Mouse (Mus musculus) hindbrain, embryonic 12.5 days (tissue): ENCODE results near the gene Strip1. TPM values are rescaled to one million over a fixed set of nuclear protein-coding genes. Genes with fewer than 3 reads are reported as not detected.
A peak's percentile ranks its signal among the peaks of the same experiment; 100 is the strongest.

Experiments
- ATAC-seq: fragments of 200-750 bp; cut with Nextera tagmentation; 2 replicates; pipeline ENCODE4 v1.8.0; 2017; ENCODE audit warnings: moderate TSS enrichment; ENCODE audit not compliant: low FRiP score
- H3K27ac ChIP-seq: fragments of 300-500 bp; sonication (generic); 2 replicates; pipeline ENCODE4 v1.5.1; 2016; ENCODE audit warnings: mild to moderate bottlenecking
- H3K27me3 ChIP-seq: fragments of 300-500 bp; sonication (generic); 2 replicates; pipeline ENCODE4 v1.6.1; 2016; ENCODE audit warnings: mild to moderate bottlenecking
- H3K36me3 ChIP-seq: fragments of 300-500 bp; sonication (generic); 2 replicates; pipeline ENCODE4 v1.6.1; 2016; ENCODE audit warnings: mild to moderate bottlenecking
- H3K4me1 ChIP-seq: fragments of 300-500 bp; sonication (generic); 2 replicates; pipeline ENCODE4 v1.6.1; 2016
- H3K4me2 ChIP-seq: fragments of 300-500 bp; sonication (generic); replicated peaks from 2 replicates; pipeline ENCODE4 v1.6.1; 2016; ENCODE audit warnings: mild to moderate bottlenecking
- H3K4me3 ChIP-seq: fragments of 300-500 bp; sonication (generic); 2 replicates; pipeline ENCODE4 v1.5.1; 2016; ENCODE audit warnings: mild to moderate bottlenecking
- H3K9ac ChIP-seq: fragments of 300-500 bp; sonication (generic); 2 replicates; pipeline ENCODE4 v1.6.1; 2016; ENCODE audit warnings: mild to moderate bottlenecking, moderate library complexity
- H3K9me3 ChIP-seq: fragments of 300-500 bp; sonication (generic); replicated peaks from 2 replicates; pipeline ENCODE4 v1.6.1; 2016; ENCODE audit warnings: mild to moderate bottlenecking
- WGBS: fragments of 180-500 bp; shearing (Covaris S2); methylation state at CpG from one replicate; pipeline ENCODE4 v1.1.7; 2016; 5-methylcytosine and 5-hydroxymethylcytosine counted together
- polyA plus RNA-seq: library from polyadenylated mRNA; unstranded; fragments of >200 nt; fragmentation: Nextera tagmentation; extraction: Ambion mirVana; gene quantifications from 2 replicates; pipeline ENCODE4 v1.2.1, GENCODE M21; 2016

The Strip1 gene
- polyA plus RNA-seq, 1 experiment from 2014 or later = 126 TPM

GRCm38 (mm10) chr3:107582130-107582874 lies 49.2 kb downstream of the Strip1 start:
- Histone ChIP-seq H3K36me3 (no peaks in the 10 kb centered on the region), H3K9me3 (no peaks in the 10 kb centered on the region), H3K9ac (no peak overlapping the region), H3K27ac (no peak overlapping the region), H3K4me3 (peak overlapping the region; percentile 29), H3K4me2 (peak overlapping the region; percentile 48), H3K4me1 (peaks cover 10% of the 10 kb centered on the region), H3K27me3 (peaks cover 97% of the 10 kb centered on the region)
- 3% methylated on average over 18 of the region's 18 CpGs for WGBS
- no peak for ATAC-seq

- Histone ChIP-seq H3K4me1 (peaks cover 10% of the 10 kb centered on the region), H3K27me3 (peaks cover 88% of the 10 kb centered on the region), H3K27ac (no peak overlapping the region), H3K4me3 (no peak overlapping the region), H3K9me3 (no peaks in the 10 kb centered on the region), H3K36me3 (no peaks in the 10 kb centered on the region), H3K9ac (no peak overlapping the region), H3K4me2 (no peak overlapping the region)
- ATAC-seq = no peak
- WGBS = 2% methylated on average over 15 of the region's 15 CpGs
Measured at GRCm38 (mm10) chr3:107581103-107582010, 50.1 kb downstream of the Strip1 start.

- H3K9me3 ChIP-seq = no peaks in the 10 kb centered on the region
- no peak overlapping the region for H3K4me3 ChIP-seq
- no peaks in the 10 kb centered on the region for H3K36me3 ChIP-seq
- WGBS = 4% methylated on average over 4 of the region's 4 CpGs
- no peak overlapping the region for H3K9ac ChIP-seq
- H3K4me2 ChIP-seq = no peak overlapping the region
- ATAC-seq = no peak
- peaks cover 10% of the 10 kb centered on the region for H3K4me1 ChIP-seq
- H3K27ac ChIP-seq = no peak overlapping the region
- peaks cover 69% of the 10 kb centered on the region for H3K27me3 ChIP-seq
Measured at GRCm38 (mm10) chr3:107579466-107579865, 52.0 kb downstream of the Strip1 start.

- H3K4me2 ChIP-seq = no peak overlapping the region
- H3K9ac ChIP-seq = no peak overlapping the region
- ATAC-seq = no peak
- WGBS = 33% methylated on average over 3 of the region's 3 CpGs
- no peak overlapping the region for H3K27ac ChIP-seq
- no peak overlapping the region for H3K4me3 ChIP-seq
- H3K4me1 ChIP-seq = peaks cover 4% of the 10 kb centered on the region
- H3K9me3 ChIP-seq = no peaks in the 10 kb centered on the region
- peaks cover 53% of the 10 kb centered on the region for H3K27me3 ChIP-seq
- H3K36me3 ChIP-seq = no peaks in the 10 kb centered on the region
Measured at GRCm38 (mm10) chr3:107577810-107578390, 53.6 kb downstream of the Strip1 start.

GRCm38 (mm10) chr3:107576807-107577206 lies 54.7 kb downstream of the Strip1 start:
- Histone ChIP-seq H3K36me3 (no peaks in the 10 kb centered on the region), H3K4me3 (no peak overlapping the region), H3K9ac (no peak overlapping the region), H3K27me3 (peaks cover 46% of the 10 kb centered on the region), H3K9me3 (no peaks in the 10 kb centered on the region), H3K4me1 (no peaks in the 10 kb centered on the region), H3K4me2 (no peak overlapping the region), H3K27ac (no peak overlapping the region)
- 87% methylated on average over 3 of the region's 3 CpGs for WGBS
- ATAC-seq = no peak

- Histone ChIP-seq H3K27me3 (peaks cover 13% of the 10 kb centered on the region; the same call in 1 of the 2 replicates), H3K9ac (no peak overlapping the region), H3K4me1 (no peaks in the 10 kb centered on the region), H3K9me3 (no peaks in the 10 kb centered on the region), H3K4me3 (no peak overlapping the region), H3K4me2 (no peak overlapping the region), H3K36me3 (no peaks in the 10 kb centered on the region), H3K27ac (no peak overlapping the region)
- 55% methylated on average over 2 of the region's 2 CpGs for WGBS
- no peak for ATAC-seq
Measured at GRCm38 (mm10) chr3:107571205-107571604, 60.3 kb downstream of the Strip1 start.

- Histone ChIP-seq H3K27ac (no peak overlapping the region), H3K4me1 (peaks cover 7% of the 10 kb centered on the region), H3K4me2 (no peak overlapping the region), H3K4me3 (no peak overlapping the region), H3K9me3 (no peaks in the 10 kb centered on the region), H3K27me3 (peaks cover 16% of the 10 kb centered on the region; the same call in 1 of the 2 replicates), H3K36me3 (no peaks in the 10 kb centered on the region), H3K9ac (no peak overlapping the region)
- no peak for ATAC-seq
- 61% methylated on average over 4 of the region's 4 CpGs for WGBS
Measured at GRCm38 (mm10) chr3:107568721-107569120, 62.8 kb downstream of the Strip1 start.

GRCm38 (mm10) chr3:107567766-107568165 lies 63.7 kb downstream of the Strip1 start:
- H3K9me3 ChIP-seq = no peaks in the 10 kb centered on the region
- no peak for ATAC-seq
- H3K4me1 ChIP-seq = peaks cover 11% of the 10 kb centered on the region
- no peak overlapping the region for H3K27ac ChIP-seq
- no peak overlapping the region for H3K9ac ChIP-seq
- 88% methylated on average over 7 of the region's 7 CpGs for WGBS
- H3K27me3 ChIP-seq = peaks cover 16% of the 10 kb centered on the region; the same call in 1 of the 2 replicates
- H3K4me2 ChIP-seq = no peak overlapping the region
- no peak overlapping the region for H3K4me3 ChIP-seq
- H3K36me3 ChIP-seq = no peaks in the 10 kb centered on the region

- Histone ChIP-seq H3K4me2 (no peak overlapping the region), H3K27ac (no peak overlapping the region), H3K4me3 (no peak overlapping the region), H3K9me3 (no peaks in the 10 kb centered on the region), H3K9ac (no peak overlapping the region), H3K4me1 (peaks cover 11% of the 10 kb centered on the region), H3K27me3 (peaks cover 13% of the 10 kb centered on the region; the same call in 1 of the 2 replicates), H3K36me3 (no peaks in the 10 kb centered on the region)
- ATAC-seq = no peak
- WGBS = 39% methylated on average over 3 of the region's 3 CpGs
Measured at GRCm38 (mm10) chr3:107565331-107565730, 66.2 kb downstream of the Strip1 start.

GRCm38 (mm10) chr3:107563880-107564279 lies 67.6 kb downstream of the Strip1 start:
- Histone ChIP-seq H3K27ac (no peak overlapping the region), H3K36me3 (no peaks in the 10 kb centered on the region), H3K9ac (no peak overlapping the region), H3K4me3 (no peak overlapping the region), H3K27me3 (peaks cover 9% of the 10 kb centered on the region; the same call in 1 of the 2 replicates), H3K9me3 (no peaks in the 10 kb centered on the region), H3K4me1 (peaks cover 11% of the 10 kb centered on the region), H3K4me2 (no peak overlapping the region)
- no peak for ATAC-seq
- 30% methylated on average over 4 of the region's 4 CpGs for WGBS

GRCm38 (mm10) chr3:107562591-107562990 lies 68.9 kb downstream of the Strip1 start:
- Histone ChIP-seq H3K4me2 (no peak overlapping the region), H3K4me3 (no peak overlapping the region), H3K4me1 (peaks cover 11% of the 10 kb centered on the region), H3K27me3 (0 out of 2 replicates have a peak, but pooled peaks cover 6% of the 10 kb centered on the region), H3K9me3 (no peaks in the 10 kb centered on the region), H3K36me3 (no peaks in the 10 kb centered on the region), H3K27ac (no peak overlapping the region), H3K9ac (no peak overlapping the region)
- no peak for ATAC-seq
- WGBS = 82% methylated on average over 4 of the region's 4 CpGs
